Mouse (Mus musculus): Measurements from ENCODE around the gene Tgfb1i1.

DNA sequence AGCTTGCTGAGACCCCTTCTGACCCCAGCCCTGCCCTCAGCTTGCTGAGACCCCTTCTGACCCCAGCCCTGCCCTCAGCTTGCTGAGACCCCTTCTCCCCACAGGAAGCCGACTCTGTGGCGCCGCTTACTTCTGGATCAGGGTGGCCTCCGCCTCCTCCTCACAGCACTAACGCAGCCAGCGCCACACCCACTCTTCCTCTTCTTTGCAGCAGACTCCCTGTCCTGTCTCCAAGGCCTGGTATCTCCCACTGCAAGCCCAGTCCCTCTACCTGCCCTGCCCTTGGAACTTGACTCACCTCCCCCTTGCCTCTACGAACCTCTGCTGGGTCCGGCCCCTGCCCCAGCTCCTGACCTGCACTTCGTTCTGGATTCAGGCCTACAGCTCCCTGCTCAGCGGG lies 2.7 kb upstream of the Tgfb1i1 start:
- TF ChIP-seq CTCF (IDR thresholded peaks at IDR 0.05; ENCODE audit: low read depth, low read length), result no peak
- no peak for TF ChIP-seq POLR2A (IDR thresholded peaks at IDR 0.05; ENCODE audit: extremely low read depth, insufficient read depth, low read length)

Measured in liver, adult 2 months (tissue).